Mouse (Mus musculus): ENCODE data around the gene Akt3. TPM values are rescaled to one million over a fixed set of nuclear protein-coding genes. Genes with fewer than 3 reads are reported as not detected.

Gene Akt3
- polyA plus RNA-seq, 1 experiment = 1.2 TPM

DNA sequence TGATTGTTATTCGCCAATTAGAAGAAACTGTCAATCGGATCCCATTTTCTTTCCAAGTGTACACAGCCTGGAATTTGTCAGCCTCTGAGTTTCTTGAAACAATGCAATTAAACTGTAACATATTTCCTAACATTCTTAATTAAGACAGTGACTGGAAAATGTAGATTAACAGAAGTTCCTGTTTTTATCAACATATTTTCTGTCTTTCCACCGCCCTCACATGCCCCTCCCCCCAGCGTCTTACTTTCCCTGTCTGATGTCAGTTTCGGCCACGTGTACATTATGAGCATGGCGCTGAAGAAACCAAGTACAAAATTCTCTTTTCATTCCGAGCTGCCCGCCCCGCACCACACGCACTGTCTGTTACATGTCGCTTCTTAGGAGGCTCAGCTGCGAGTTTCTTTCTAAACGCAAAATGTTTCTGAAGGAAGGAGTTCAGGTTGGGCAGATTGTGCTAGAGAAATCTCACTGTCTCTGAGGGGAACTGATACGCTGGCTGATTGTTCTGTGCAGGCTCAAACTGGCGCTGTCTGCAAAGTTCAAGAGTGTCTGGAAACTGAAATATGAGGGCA lies 261.3 kb downstream of the Akt3 start:
- Histone ChIP-seq H3K36me3 (replicated peaks; ENCODE audit: low read length) (peaks cover 60% of the 10 kb centered on the region), H3K27me3 (replicated peaks) (no peaks in the 10 kb centered on the region), H3K9me3 (no peaks in the 10 kb centered on the region), H3K4me1 (peaks cover 79% of the 10 kb centered on the region), H3K4me3 (replicated peaks) (no peak overlapping the region)
- TF ChIP-seq FLI1 (IDR thresholded peaks at IDR 0.05; ENCODE audit: low read length) (no peak), GATA1 (IDR thresholded peaks at IDR 0.05; ENCODE audit: borderline replicate concordance, low read length) (no peak)

DNA sequence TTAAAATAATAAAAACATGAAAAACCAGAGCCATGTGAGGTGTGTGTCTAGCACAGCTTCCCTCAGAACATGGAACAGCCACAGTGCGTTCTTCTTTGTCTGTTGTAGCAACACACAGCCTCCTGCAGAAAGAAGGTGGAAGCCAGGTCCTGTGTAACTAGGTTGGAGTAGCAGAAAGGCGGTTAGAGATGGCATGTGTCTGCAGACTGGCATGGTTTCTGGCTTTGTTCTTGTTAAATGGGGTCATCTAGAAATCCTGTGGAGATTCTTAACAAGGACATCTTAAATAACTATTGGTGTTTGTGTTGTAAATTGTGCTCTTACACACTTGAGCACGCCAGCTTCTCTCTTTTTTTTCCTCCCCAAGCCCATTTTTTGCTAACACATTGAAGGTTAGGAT lies 261.8 kb downstream of the Akt3 start:
- peak overlapping the region; percentile 47 for H3K4me3 ChIP-seq (replicated peaks)
- peaks cover 79% of the 10 kb centered on the region for H3K4me1 ChIP-seq

GRCm38 (mm10) chr1:176995419-176995775 lies 262.6 kb downstream of the Akt3 start:
- Histone ChIP-seq H3K36me3 (replicated peaks; ENCODE audit: low read length) (peaks cover 72% of the 10 kb centered on the region), H3K9me3 (no peaks in the 10 kb centered on the region), H3K4me1 (peaks cover 84% of the 10 kb centered on the region), H3K27me3 (replicated peaks) (no peaks in the 10 kb centered on the region), H3K4me3 (replicated peaks) (no peak overlapping the region)
- TF ChIP-seq FLI1 (IDR thresholded peaks at IDR 0.05; ENCODE audit: low read length) = no peak
- no peak for TF ChIP-seq GATA1 (IDR thresholded peaks at IDR 0.05; ENCODE audit: borderline replicate concordance, low read length)

More for the DNA sequence above, 261.8 kb downstream of the Akt3 start:
- H3K36me3 ChIP-seq (replicated peaks; ENCODE audit: low read length) = peaks cover 66% of the 10 kb centered on the region
- no peaks in the 10 kb centered on the region for H3K27me3 ChIP-seq (replicated peaks)
- TF ChIP-seq FLI1 (IDR thresholded peaks at IDR 0.05; ENCODE audit: low read length) = no peak
- no peak for TF ChIP-seq GATA1 (IDR thresholded peaks at IDR 0.05; ENCODE audit: borderline replicate concordance, low read length)
- H3K9me3 ChIP-seq = no peaks in the 10 kb centered on the region

DNA sequence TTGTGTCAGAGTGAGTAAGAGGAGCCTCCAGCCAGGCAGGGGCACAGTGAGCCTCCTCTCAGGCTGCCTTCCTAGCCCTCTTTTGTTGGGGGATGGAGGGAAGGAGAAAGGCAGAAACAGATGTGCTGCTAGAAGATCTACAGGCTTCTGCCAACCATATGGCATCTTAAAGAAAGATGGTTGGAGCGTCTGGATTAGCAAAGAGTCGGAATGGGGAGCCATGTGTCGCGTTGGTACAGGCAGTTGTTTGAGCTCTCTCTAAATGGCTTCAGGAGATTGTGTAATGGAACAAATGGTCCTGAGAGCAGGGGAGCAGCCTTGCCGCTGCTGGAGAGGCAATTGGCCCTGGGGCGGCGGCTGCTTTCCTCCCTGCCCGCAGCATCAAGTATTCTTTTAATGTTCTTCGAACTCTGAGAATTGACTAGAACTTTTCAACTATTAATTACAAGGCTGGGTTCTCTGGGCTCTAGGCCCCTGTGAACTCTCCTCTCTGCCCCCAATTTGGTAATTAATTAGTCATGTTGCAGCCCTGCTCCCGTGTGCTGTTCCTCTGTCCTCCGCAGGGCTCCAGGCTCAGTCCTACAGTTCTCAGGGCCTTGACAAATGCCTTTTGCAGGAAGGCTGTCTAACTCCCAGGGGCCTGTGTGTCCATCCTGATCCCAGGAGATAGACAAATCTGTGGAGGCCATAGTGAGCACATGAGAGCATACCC lies 263.1 kb downstream of the Akt3 start:
- Histone ChIP-seq H3K4me3 (replicated peaks) (no peak overlapping the region), H3K4me1 (peaks cover 87% of the 10 kb centered on the region), H3K36me3 (replicated peaks; ENCODE audit: low read length) (peaks cover 76% of the 10 kb centered on the region), H3K27me3 (replicated peaks) (no peaks in the 10 kb centered on the region), H3K9me3 (no peaks in the 10 kb centered on the region)
- TF ChIP-seq FLI1 (IDR thresholded peaks at IDR 0.05; ENCODE audit: low read length) (no peak), GATA1 (IDR thresholded peaks at IDR 0.05; ENCODE audit: borderline replicate concordance, low read length) (no peak)

GRCm38 (mm10) chr1:176994087-176994486 lies 263.9 kb downstream of the Akt3 start:
- Histone ChIP-seq H3K27me3 (replicated peaks) (no peaks in the 10 kb centered on the region), H3K36me3 (replicated peaks; ENCODE audit: low read length) (peaks cover 72% of the 10 kb centered on the region), H3K9me3 (no peaks in the 10 kb centered on the region), H3K4me1 (peaks cover 83% of the 10 kb centered on the region), H3K4me3 (replicated peaks) (peak overlapping the region; percentile 84)
- no peak for TF ChIP-seq GATA1 (IDR thresholded peaks at IDR 0.05; ENCODE audit: borderline replicate concordance, low read length)

DNA sequence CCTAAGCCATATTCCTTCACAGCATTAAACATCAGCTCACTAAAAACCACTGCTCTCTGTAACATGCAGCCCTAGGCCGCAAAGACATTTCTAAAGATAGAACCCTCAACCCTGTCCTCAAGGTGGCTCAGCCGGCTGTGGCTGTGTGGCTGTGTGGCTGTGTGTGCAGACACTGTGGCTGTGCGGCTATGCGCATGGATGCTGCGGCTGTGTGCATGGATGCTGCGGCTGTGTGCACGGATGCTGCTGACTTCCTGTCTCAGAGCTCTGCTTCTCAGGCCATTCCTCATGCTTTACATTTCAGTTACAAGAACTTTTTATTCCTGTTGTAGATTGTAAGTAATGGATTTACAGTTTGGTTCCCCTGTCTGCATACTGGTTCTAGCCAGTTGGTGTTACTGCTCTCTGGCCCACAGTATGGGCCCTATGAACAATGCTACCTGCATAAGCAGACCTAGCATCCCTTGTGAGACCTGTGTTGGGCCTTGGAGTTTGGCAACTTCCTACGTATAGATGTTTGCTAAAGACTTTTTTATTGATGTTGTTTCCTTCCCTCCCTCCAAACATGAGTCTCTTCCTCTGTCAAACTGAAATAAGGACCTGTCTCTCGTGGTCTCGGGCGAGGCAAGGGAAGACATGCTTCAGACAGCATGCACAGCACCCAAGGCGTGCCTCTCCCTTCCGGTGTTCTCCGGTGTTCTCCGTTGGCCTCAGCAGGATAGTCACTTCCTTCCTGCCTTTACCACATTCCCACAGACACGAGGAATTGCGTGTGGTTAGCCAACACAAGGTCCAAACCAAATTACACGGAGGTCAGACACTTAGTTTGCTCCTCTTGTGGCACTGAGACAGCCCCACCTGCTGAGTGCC lies 264.6 kb downstream of the Akt3 start:
- H3K36me3 ChIP-seq (replicated peaks; ENCODE audit: low read length) = peaks cover 73% of the 10 kb centered on the region
- no peak for TF ChIP-seq FLI1 (IDR thresholded peaks at IDR 0.05; ENCODE audit: low read length)
- TF ChIP-seq GATA1 (IDR thresholded peaks at IDR 0.05; ENCODE audit: borderline replicate concordance, low read length) = no peak
- H3K9me3 ChIP-seq = no peaks in the 10 kb centered on the region
- peak overlapping the region; percentile 84 for H3K4me3 ChIP-seq (replicated peaks)
- peaks cover 82% of the 10 kb centered on the region for H3K4me1 ChIP-seq
- H3K27me3 ChIP-seq (replicated peaks) = no peaks in the 10 kb centered on the region

DNA sequence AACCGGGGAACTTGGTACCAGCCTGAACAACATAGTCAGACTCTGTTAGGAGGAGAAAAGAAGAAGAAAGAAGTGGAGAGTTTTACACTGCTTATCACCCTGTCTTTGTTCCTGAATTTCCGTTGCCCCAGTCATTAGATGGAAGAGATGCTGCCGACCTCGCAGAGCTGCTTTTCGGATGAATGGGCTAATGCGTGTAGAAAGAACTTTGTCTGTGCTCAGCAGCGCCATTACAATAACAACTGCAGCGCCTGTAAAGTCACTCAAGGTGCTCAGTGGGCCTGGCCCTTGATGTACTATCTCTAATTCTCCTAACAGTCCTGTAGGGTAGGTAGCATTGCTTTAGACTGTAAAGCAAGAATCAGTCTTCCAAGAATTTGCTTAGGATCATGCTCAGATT lies 265.5 kb downstream of the Akt3 start:
- no peaks in the 10 kb centered on the region for H3K9me3 ChIP-seq
- H3K27me3 ChIP-seq (replicated peaks) = no peaks in the 10 kb centered on the region
- H3K4me1 ChIP-seq = peaks cover 76% of the 10 kb centered on the region
- TF ChIP-seq GATA1 (IDR thresholded peaks at IDR 0.05; ENCODE audit: borderline replicate concordance, low read length) (no peak), FLI1 (IDR thresholded peaks at IDR 0.05; ENCODE audit: low read length) (no peak)
- H3K36me3 ChIP-seq (replicated peaks; ENCODE audit: low read length) = peaks cover 71% of the 10 kb centered on the region
- no peak overlapping the region for H3K4me3 ChIP-seq (replicated peaks)

- no peaks in the 10 kb centered on the region for H3K27me3 ChIP-seq (replicated peaks)
- H3K4me1 ChIP-seq = peaks cover 75% of the 10 kb centered on the region
- H3K36me3 ChIP-seq (replicated peaks; ENCODE audit: low read length) = peaks cover 78% of the 10 kb centered on the region
- no peaks in the 10 kb centered on the region for H3K9me3 ChIP-seq
- TF ChIP-seq FLI1 (IDR thresholded peaks at IDR 0.05; ENCODE audit: low read length) (no peak), GATA1 (IDR thresholded peaks at IDR 0.05; ENCODE audit: borderline replicate concordance, low read length) (no peak)
- no peak overlapping the region for H3K4me3 ChIP-seq (replicated peaks)
Observed at GRCm38 (mm10) chr1:176991473-176991872, 266.5 kb downstream of the Akt3 start.

- Histone ChIP-seq H3K9me3 (no peaks in the 10 kb centered on the region), H3K4me1 (peaks cover 47% of the 10 kb centered on the region), H3K36me3 (replicated peaks; ENCODE audit: low read length) (peaks cover 62% of the 10 kb centered on the region), H3K4me3 (replicated peaks) (no peak overlapping the region), H3K27me3 (replicated peaks) (no peaks in the 10 kb centered on the region)
- TF ChIP-seq FLI1 (IDR thresholded peaks at IDR 0.05; ENCODE audit: low read length) (no peak), GATA1 (IDR thresholded peaks at IDR 0.05; ENCODE audit: borderline replicate concordance, low read length) (no peak)
Observed at GRCm38 (mm10) chr1:176986990-176987740, 270.8 kb downstream of the Akt3 start.
